Mouse (Mus musculus): ENCODE measurements at regions not wholly inside any gene's neighbourhood (a gene's known extent, or its start where the extent isn't known, plus 50 kb on each side); places are given as distances from the start of the nearest gene placed in this dataset.

GRCm38 (mm10) chr3:41452020-41452715 lies 103.4 kb upstream of the Jade1 start:
- TF ChIP-seq CTCF (IDR thresholded peaks at IDR 0.05; ENCODE audit: insufficient read depth, low read length) (no peak), POLR2A (IDR thresholded peaks at IDR 0.05; ENCODE audit: borderline replicate concordance, extremely low read depth, low read depth, low read length) (no peak)
